Mouse (Mus musculus) erythroblast, embryonic 14.5 days (primary cell): ENCODE measurements around the gene Zfp609.

Experiments used
- GATA1 ChIP-seq: IDR thresholded peaks from 2 replicates; pipeline ENCODE4 v1.6.1; 2012; ENCODE audit warnings: low read length, inconsistent platforms, mixed read lengths
- TAL1 ChIP-seq: IDR thresholded peaks from 3 replicates; pipeline ENCODE4 v1.6.1; 2012; ENCODE audit warnings: low read length, inconsistent platforms, mixed read lengths

GRCm38 (mm10) chr9:65692959-65693603 is 134.3 kb downstream of the Zfp609 start:
- TF ChIP-seq TAL1 (no peak), GATA1 (no peak)
